Mouse (Mus musculus): Measurements from ENCODE around the gene Vamp2.

- TF ChIP-seq EP300 (IDR thresholded peaks at IDR 0.05; ENCODE audit: insufficient read depth, low read depth, low read length) (no peak), CTCF (IDR thresholded peaks at IDR 0.05) (no peak)
Observed at GRCm38 (mm10) chr11:69096360-69096986, 8.2 kb downstream of the Vamp2 start.
